ENCODE assay signal across 9 mouse cellular contexts in genomic region chr5:127241136-127241924, GRCm38 (mm10). TPM values are rescaled to one million over a fixed set of nuclear protein-coding genes. Genes with fewer than 3 reads are reported as not detected.
A peak's percentile ranks its signal among the peaks of the same experiment; 100 is the strongest.
DNase-seq lines count a peak whose midpoint lies in the region; ATAC-seq lines count a peak whose summit lies in the region.
"Had no signal": no experiment of that assay in that cellular context is flagged by ENCODE, and none has a peak within 500 bp of the region (broad histone marks: within the 10 kb centered on the region; RNA-seq: fewer than 3 reads in every experiment).

Gene Tmem132c, plus strand, starts transcription at chr5:127241808.

- no peaks in the 10 kb centered on the region for H3K9me3 ChIP-seq in lung, embryonic 15.5 days

- H3K36me3 ChIP-seq in lung, embryonic 15.5 days = no peaks in the 10 kb centered on the region

- WGBS in lung, embryonic 15.5 days = under 1% methylated on average over 58 of the region's 58 CpGs

- H3K4me1 ChIP-seq in lung, embryonic 15.5 days = peaks cover 24% of the 10 kb centered on the region

- peak; percentile 41; the same call in 1 of the 2 replicates for ATAC-seq in frontal cortex, adult (ENCODE audit: low TSS enrichment)
- peak; percentile 96 for ATAC-seq in lung, embryonic 15.5 days (ENCODE audit: borderline replicate concordance, extremely low read depth, low FRiP score, low TSS enrichment)

- peak within 1 kb of the TSS; percentile 26; the same call in 1 of the 2 replicates for H3K27ac ChIP-seq in lung, embryonic 15.5 days

- peaks cover 11% of the 10 kb centered on the region; the same call in 1 of the 2 replicates for H3K27me3 ChIP-seq in lung, embryonic 15.5 days

- DNase-seq in ZHBTc4 (ENCODE audit: low read depth, low spot score) = peak; percentile 93
- peak; percentile 92 for DNase-seq in cerebellum, adult 9-11 months
- DNase-seq in heart, postnatal 25 days (ENCODE audit: low spot score) = peak; percentile 17
- peak; percentile 14 for DNase-seq in layer of hippocampus, adult 9-11 months
- DNase-seq in retina, embryonic 14.5 days (ENCODE audit: low spot score) = peak; percentile 85
- no peak for DNase-seq in c-Kit-positive CD71-positive TER-119-positive erythroid progenitor cells, embryonic 14.5 days (ENCODE audit: low spot score)

- H3K9ac ChIP-seq in lung, embryonic 15.5 days = peak within 1 kb of the TSS; percentile 60

- peak within 1 kb of the TSS; percentile 85 for H3K4me2 ChIP-seq in lung, embryonic 15.5 days

- peak within 1 kb of the TSS; percentile 74 for H3K4me3 ChIP-seq in lung, embryonic 15.5 days

- intact Hi-C loops in heart, postnatal 25 days (cut with DNase I) = no loop called here

RNA-seq across cellular contexts. Expression of gene Tmem132c, which starts in this region (rescaled TPM):
- under 1 TPM; 0.08 to 0.13 TPM for total RNA-seq in heart, postnatal 25 days (2021)
- 17.5 and 18.3 TPM in 2 replicates for polyA plus RNA-seq in lung, embryonic 15.5 days (2015; fragmentation: Nextera tagmentation; extraction: Ambion mirVana)
- total RNA-seq: neutrophil, adult 5-6 weeks had no signal

Comparison
In these comparisons a context has a peak if more than half of its experiments do, and no peak if none do; other contexts are left out.
1. Peak in DNase-seq in heart, postnatal 25 days; RNA of the gene not detected or under 1 TPM.